Mouse (Mus musculus): Measurements from ENCODE around the gene Hlf. TPM values are rescaled to one million over a fixed set of nuclear protein-coding genes. Genes with fewer than 3 reads are reported as not detected.

Gene Hlf
- polyA plus RNA-seq, 1 experiment from 2014 or later, result 0.92 TPM

DNA sequence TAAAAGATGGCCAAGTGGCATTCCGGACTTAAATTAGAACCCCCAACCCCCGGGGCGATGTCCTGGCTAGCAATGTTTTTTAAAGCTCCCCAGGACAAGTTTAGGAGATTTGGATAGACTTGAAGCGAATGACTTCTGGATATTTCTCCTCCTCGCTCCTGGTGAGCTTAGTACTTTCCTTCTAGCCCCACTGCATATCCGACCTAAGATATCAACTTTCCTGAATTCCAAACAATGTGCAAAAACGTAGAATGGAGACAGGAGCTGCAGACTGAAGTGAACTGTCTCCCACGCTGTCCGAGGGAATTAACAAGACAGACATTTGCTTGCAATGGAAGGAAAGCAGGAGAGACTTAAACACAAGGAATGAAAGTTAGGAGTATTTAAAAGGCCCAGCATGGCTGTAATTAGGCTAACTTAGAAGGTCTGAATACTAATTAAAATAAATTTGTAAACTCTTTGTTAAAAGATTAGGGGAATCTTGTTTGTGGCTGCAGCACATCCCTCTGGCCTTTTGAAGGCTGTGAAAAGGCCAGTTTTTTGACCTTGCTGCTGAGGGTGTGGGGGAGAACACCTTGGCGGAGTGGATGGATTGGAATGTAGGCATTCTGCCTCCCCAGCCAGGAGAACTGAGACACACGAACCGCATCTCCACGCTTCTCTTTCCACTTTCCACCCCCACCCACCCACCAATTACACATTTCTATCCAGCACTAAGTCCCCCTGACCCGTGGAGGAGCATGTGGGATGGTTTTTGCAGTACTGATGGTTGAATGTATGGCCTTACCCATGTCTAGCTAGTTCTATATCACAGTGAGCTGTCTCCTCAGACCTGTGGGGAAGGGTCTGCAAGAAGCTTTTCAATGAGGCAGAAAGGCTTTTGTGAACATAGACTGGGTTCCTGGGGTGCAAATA lies 833 bp upstream of the Hlf start:
- Histone ChIP-seq H3K27ac (ENCODE audit: low read depth) (no peak overlapping the region), H3K9me3 (ENCODE audit: control insufficient read depth, low read length) (no peaks in the 10 kb centered on the region), H3K9ac (ENCODE audit: low read length) (no peak overlapping the region), H3K4me1 (replicated peaks; ENCODE audit: control insufficient read depth, insufficient read depth, low read length) (peaks cover 7% of the 10 kb centered on the region; the same call in 1 of the 2 replicates), H3K27me3 (replicated peaks; ENCODE audit: control insufficient read depth, insufficient read depth, low read length) (peaks cover 33% of the 10 kb centered on the region), H3K4me3 (ENCODE audit: low read depth, low read length) (peak overlapping the region; percentile 39), H3K36me3 (ENCODE audit: control insufficient read depth, insufficient read depth, low read length) (no peaks in the 10 kb centered on the region), H3K4me2 (ENCODE audit: low read length) (peak overlapping the region; percentile 87)
- 18% methylated on average over 14 of the region's 14 CpGs for WGBS
- DNase-seq (ENCODE audit: low spot score) (no peak), ATAC-seq (replicated peaks; ENCODE audit: low FRiP score, low TSS enrichment, low read depth) (no peak)

DNA sequence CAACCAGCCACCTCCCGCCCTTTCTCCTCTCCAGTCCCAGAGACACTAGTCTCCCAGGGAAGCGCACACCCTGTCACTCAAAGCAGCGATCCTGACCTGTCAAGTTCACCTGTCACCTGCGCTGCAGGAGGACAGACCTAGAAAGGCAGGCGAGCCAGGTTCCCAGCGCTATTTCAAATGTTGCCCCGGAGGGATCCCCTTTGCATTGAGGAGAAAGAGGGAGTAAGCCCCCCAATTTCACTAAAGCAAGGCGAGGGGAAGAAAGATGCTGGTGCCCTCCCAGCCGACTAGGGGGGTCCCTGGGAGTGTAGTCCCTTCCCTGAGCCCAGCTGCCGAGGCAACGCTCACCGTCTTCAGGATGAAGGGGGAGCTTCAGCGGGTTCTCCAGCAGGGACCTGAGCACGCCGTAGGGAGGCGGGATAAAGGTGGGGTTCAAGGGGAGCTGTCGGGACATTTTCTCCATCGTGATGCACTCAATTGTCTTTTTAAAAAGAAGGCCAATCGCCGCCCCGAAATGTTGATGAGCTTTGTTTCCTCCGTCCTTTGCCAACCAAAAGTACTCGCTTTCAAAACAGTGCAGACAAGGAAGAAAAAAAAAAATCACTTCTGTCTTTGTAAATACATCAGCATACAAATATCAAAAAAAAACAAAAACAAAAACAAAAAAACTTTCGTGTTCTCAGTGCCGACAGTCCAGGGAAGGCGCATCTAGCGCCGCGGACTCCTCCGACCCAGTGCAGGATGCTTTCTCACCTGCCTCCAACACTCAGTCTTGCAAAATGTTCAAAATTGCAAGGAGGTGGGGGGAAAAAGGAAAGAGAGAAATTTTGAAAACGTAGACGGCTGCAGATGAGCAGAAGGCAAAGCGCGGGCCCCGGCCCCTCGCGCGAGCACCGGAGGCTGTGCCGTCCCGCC lies 536 bp downstream of the Hlf start:
- Histone ChIP-seq H3K9ac (ENCODE audit: low read length) (peak overlapping the region; percentile 38), H3K9me3 (ENCODE audit: control insufficient read depth, low read length) (no peaks in the 10 kb centered on the region), H3K4me3 (ENCODE audit: low read depth, low read length) (peak overlapping the region; percentile 39), H3K36me3 (ENCODE audit: control insufficient read depth, insufficient read depth, low read length) (no peaks in the 10 kb centered on the region), H3K4me1 (replicated peaks; ENCODE audit: control insufficient read depth, insufficient read depth, low read length) (peaks cover 7% of the 10 kb centered on the region; the same call in 1 of the 2 replicates), H3K4me2 (ENCODE audit: low read length) (peak overlapping the region; percentile 87), H3K27me3 (replicated peaks; ENCODE audit: control insufficient read depth, insufficient read depth, low read length) (peaks cover 33% of the 10 kb centered on the region), H3K27ac (ENCODE audit: low read depth) (no peak overlapping the region)
- ATAC-seq (replicated peaks; ENCODE audit: low FRiP score, low TSS enrichment, low read depth) (peak; percentile 76), DNase-seq (ENCODE audit: low spot score) (peak; percentile 75)
- under 1% methylated on average over 41 of the region's 41 CpGs for WGBS

DNA sequence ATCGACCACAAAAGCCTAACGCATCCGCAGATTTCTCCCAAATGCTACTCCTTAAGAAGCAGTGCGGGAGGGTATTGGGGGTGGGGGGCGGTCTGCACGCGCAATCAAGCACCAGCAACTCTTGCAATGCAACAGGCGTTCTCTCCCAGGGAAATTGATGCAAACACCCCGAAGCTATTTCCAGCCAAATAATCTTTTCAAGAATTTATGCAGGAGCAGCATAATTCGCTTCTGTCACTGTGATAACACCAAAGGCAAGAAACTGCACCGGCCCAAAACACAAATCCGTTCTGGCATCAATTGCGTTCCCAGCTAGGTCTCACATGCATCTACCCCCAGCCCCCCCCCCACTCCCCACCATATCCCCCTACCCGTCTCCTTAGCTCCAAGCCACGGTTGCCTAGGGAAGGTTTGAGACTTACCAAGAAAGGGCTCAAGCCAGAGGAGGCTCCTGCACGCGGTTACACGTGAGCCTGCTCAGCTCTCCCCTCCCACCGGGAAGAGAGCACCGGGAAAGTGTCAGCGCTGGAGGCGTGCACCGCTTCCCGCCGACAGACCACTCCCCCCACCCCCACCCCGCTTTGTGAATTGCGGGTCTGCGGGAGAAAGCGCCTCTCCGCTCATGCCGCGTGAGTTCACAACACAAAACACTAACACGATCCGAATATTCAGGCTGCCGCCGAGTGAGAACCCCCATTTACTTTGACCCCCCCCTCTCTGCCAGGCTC lies 1.4 kb downstream of the Hlf start:
- Histone ChIP-seq H3K9me3 (ENCODE audit: control insufficient read depth, low read length) (no peaks in the 10 kb centered on the region), H3K9ac (ENCODE audit: low read length) (peak overlapping the region; percentile 38)
- WGBS, result under 1% methylated on average over 36 of the region's 36 CpGs

DNA sequence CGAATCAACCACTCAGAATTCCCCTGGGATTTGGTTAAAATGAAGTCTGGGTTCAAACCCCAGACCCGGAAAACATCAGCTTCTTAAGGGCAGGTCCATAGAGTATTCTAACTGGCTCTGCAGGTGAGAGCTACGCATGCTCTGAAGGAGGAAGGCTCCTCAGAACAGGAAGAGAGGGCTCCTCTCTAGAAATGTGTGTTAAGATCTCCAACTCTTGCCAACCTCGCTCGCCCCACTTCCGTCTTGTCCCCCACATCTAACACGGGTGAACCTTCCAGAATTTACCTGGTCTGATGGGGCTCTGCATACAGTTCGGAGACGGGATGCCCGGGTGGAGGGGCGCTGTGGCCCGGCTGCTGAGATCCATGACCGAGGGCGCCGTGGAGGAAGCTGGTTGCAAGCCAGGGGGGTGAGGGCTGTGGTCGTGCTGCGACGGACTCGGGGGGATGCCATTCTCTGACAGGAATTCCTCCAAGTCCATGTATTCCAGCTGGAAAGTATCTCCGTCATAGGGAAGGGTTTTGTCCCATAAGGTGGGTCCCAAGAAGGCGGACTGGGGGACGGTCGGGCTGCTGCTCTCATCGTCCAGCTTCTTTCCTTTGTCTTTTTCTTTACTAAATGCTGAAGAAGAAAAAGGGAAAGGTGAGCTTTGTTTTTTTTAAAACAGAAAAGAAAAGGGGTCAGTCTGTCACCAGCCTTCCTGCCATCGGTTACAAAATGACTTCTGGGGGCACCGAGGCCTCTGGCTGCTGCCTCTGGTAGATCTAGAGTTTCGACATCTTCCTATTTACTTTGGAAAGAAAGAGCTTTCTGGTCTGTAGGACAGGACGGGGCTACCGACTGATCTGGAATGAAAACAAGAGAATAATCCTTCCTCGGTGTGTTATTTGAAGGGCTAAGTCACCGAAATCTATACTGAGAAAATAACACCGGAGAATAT lies 2.9 kb downstream of the Hlf start:
- 57% methylated on average over 32 of the region's 32 CpGs for WGBS
- no peak overlapping the region for H3K27ac ChIP-seq (ENCODE audit: low read depth)
- H3K9me3 ChIP-seq (ENCODE audit: control insufficient read depth, low read length), result no peaks in the 10 kb centered on the region
- DNase-seq (ENCODE audit: low spot score) (no peak), ATAC-seq (replicated peaks; ENCODE audit: low FRiP score, low TSS enrichment, low read depth) (no peak)
- no peak overlapping the region; the same call in none of the 2 replicates for H3K4me2 ChIP-seq (ENCODE audit: low read length)
- no peak overlapping the region for H3K4me3 ChIP-seq (ENCODE audit: low read depth, low read length)
- no peaks in the 10 kb centered on the region for H3K36me3 ChIP-seq (ENCODE audit: control insufficient read depth, insufficient read depth, low read length)
- peaks cover 33% of the 10 kb centered on the region for H3K27me3 ChIP-seq (replicated peaks; ENCODE audit: control insufficient read depth, insufficient read depth, low read length)
- no peak overlapping the region for H3K9ac ChIP-seq (ENCODE audit: low read length)
- H3K4me1 ChIP-seq (replicated peaks; ENCODE audit: control insufficient read depth, insufficient read depth, low read length), result peaks cover 7% of the 10 kb centered on the region; the same call in 1 of the 2 replicates

More for the DNA sequence above, 1.4 kb downstream of the Hlf start:
- H3K4me2 ChIP-seq (ENCODE audit: low read length), result peak overlapping the region; percentile 87
- peak overlapping the region; percentile 39 for H3K4me3 ChIP-seq (ENCODE audit: low read depth, low read length)
- H3K36me3 ChIP-seq (ENCODE audit: control insufficient read depth, insufficient read depth, low read length), result no peaks in the 10 kb centered on the region
- peak; percentile 69 for DNase-seq (ENCODE audit: low spot score)
- ATAC-seq (replicated peaks; ENCODE audit: low FRiP score, low TSS enrichment, low read depth), result peak; percentile 44
- H3K27ac ChIP-seq (ENCODE audit: low read depth), result no peak overlapping the region
- peaks cover 7% of the 10 kb centered on the region; the same call in 1 of the 2 replicates for H3K4me1 ChIP-seq (replicated peaks; ENCODE audit: control insufficient read depth, insufficient read depth, low read length)
- H3K27me3 ChIP-seq (replicated peaks; ENCODE audit: control insufficient read depth, insufficient read depth, low read length), result peaks cover 33% of the 10 kb centered on the region

DNA sequence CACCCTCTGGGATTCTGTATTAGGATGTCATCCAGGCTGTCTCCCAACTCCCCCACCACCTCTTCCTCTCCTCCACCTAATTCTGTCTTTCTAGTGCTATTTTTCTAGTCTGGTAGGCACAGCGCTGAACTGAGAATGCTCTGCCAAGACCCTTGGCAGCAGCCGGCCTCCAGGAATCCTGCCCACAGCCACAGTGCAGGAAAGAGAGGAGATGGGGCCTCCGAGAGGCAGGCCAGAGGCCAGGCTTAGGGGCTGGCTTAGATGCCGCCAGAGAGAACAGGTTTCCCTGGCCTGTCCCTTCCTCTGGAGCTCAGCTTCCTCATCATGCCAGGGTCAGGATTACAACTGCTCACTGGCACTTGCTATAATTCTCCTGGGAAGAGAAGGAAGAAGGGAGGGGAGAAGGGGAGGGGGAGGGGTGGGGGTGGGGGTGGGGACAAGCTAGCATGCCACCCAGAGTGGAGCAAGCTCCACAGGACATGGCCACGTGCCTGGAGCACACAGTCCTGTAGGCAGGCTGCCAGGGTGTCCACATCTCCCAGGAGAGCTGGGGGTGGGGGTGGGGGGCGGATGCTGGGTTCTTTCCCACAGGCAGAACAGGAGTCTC lies 8.6 kb downstream of the Hlf start:
- Histone ChIP-seq H3K4me2 (ENCODE audit: low read length) (no peak overlapping the region), H3K9me3 (ENCODE audit: control insufficient read depth, low read length) (no peaks in the 10 kb centered on the region), H3K4me3 (ENCODE audit: low read depth, low read length) (no peak overlapping the region), H3K27me3 (replicated peaks; ENCODE audit: control insufficient read depth, insufficient read depth, low read length) (peaks cover under 1% of the 10 kb centered on the region; the same call in 1 of the 2 replicates), H3K9ac (ENCODE audit: low read length) (no peak overlapping the region), H3K4me1 (replicated peaks; ENCODE audit: control insufficient read depth, insufficient read depth, low read length) (peaks cover 14% of the 10 kb centered on the region), H3K36me3 (ENCODE audit: control insufficient read depth, insufficient read depth, low read length) (no peaks in the 10 kb centered on the region), H3K27ac (ENCODE audit: low read depth) (peak overlapping the region; percentile 47; the same call in 1 of the 2 replicates)
- ATAC-seq (replicated peaks; ENCODE audit: low FRiP score, low TSS enrichment, low read depth) (peak; percentile 78), DNase-seq (ENCODE audit: low spot score) (no peak)
- 17% methylated on average over 6 of the region's 6 CpGs for WGBS

DNA sequence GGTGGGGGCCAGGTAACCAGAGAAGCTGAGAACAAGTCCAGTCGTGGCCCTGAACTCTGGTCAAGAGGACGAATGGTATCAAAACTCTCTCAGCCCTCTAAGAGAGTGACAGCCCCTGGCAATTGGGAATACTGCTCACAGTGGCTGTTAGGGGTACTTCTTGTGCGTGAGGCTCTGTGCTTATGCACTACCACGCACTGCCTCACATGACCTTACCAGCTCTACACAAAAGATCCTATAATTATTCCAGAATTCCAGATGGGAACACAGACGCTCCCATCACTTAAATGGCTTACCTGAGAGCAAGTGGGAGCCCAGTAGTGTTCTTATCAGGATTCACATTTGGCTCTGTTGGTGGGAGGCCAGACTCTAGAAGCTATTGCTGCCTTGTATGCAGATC lies 9.6 kb downstream of the Hlf start:
- DNase-seq (ENCODE audit: low spot score) (no peak), ATAC-seq (replicated peaks; ENCODE audit: low FRiP score, low TSS enrichment, low read depth) (no peak)
- Histone ChIP-seq H3K27ac (ENCODE audit: low read depth) (no peak overlapping the region), H3K27me3 (replicated peaks; ENCODE audit: control insufficient read depth, insufficient read depth, low read length) (no peaks in the 10 kb centered on the region), H3K9ac (ENCODE audit: low read length) (no peak overlapping the region), H3K4me3 (ENCODE audit: low read depth, low read length) (no peak overlapping the region), H3K9me3 (ENCODE audit: control insufficient read depth, low read length) (no peaks in the 10 kb centered on the region), H3K4me2 (ENCODE audit: low read length) (no peak overlapping the region), H3K36me3 (ENCODE audit: control insufficient read depth, insufficient read depth, low read length) (no peaks in the 10 kb centered on the region), H3K4me1 (replicated peaks; ENCODE audit: control insufficient read depth, insufficient read depth, low read length) (peaks cover 14% of the 10 kb centered on the region)
- WGBS, result 60% methylated on average over 5 of the region's 5 CpGs

DNA sequence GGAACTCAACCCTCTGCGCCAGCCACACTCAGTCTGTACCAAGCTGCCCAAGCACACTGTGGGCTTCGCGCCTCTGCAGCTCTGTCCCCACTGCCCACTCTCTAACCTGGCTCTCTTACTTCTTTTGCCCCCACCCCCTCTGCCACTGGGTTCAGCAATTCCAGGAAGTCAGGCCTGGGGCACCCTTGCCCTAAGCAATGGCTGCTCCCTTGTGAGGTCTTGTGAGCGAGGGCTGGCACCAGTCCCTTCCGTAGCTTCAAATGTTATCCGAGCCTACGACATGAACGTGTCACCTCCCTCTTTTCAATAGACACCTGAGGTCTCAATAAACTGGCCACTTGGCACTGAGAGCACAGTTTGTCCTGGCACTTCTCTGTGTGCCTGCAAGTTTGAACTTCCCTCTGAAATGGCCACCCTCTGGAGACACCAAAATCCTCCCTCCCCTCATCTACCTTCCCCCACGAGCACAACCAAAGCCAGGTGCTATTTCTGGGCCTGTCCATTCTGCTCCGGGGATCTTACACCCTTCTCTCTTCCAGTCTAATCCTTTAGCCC lies 10.5 kb downstream of the Hlf start:
- no peak overlapping the region for H3K4me2 ChIP-seq (ENCODE audit: low read length)
- ATAC-seq (replicated peaks; ENCODE audit: low FRiP score, low TSS enrichment, low read depth) (no peak), DNase-seq (ENCODE audit: low spot score) (no peak)

More for the DNA sequence above, 10.5 kb downstream of the Hlf start:
- no peak overlapping the region for H3K27ac ChIP-seq (ENCODE audit: low read depth)
- no peaks in the 10 kb centered on the region for H3K9me3 ChIP-seq (ENCODE audit: control insufficient read depth, low read length)
- WGBS, result 82% methylated on average over 10 of the region's 10 CpGs
- no peaks in the 10 kb centered on the region for H3K27me3 ChIP-seq (replicated peaks; ENCODE audit: control insufficient read depth, insufficient read depth, low read length)
- no peak overlapping the region for H3K4me3 ChIP-seq (ENCODE audit: low read depth, low read length)
- H3K4me1 ChIP-seq (replicated peaks; ENCODE audit: control insufficient read depth, insufficient read depth, low read length), result peaks cover 14% of the 10 kb centered on the region
- no peaks in the 10 kb centered on the region for H3K36me3 ChIP-seq (ENCODE audit: control insufficient read depth, insufficient read depth, low read length)
- no peak overlapping the region for H3K9ac ChIP-seq (ENCODE audit: low read length)

Data from intestine, embryonic 14.5 days (tissue).